Mouse (Mus musculus): ENCODE measurements at regions not wholly inside any gene's neighbourhood (a gene's known extent, or its start where the extent isn't known, plus 50 kb on each side); places are given as distances from the start of the nearest gene placed in this dataset.

DNA sequence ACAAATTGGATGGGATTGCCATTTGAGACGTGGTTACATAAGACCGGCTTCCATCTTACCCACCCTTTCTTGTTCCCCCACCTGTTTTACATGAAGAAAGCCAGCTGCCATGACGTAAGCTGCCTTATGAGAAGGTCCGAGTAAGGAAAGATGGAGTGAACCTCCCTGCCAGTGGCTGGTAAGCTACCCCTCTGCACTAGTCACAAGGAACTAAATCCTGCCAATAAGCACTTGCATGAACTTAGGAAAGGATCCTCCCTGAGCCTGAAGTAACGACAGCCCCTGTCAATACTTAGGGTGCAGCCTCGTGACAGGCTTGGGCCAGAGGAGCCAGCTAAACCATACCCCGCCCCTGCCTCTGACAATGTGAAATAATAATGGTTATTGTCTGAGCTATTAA lies 62.8 kb upstream of the Gm47985 start:
- no peak for DNase-seq (ENCODE audit: low spot score in 2 of 2)

GRCm38 (mm10) chr1:151121686-151122085 lies 60.7 kb upstream of the Gm47985 start:
- DNase-seq (ENCODE audit: low spot score in 2 of 2), result no peak

GRCm38 (mm10) chr1:151123964-151124363 lies 58.4 kb upstream of the Gm47985 start:
- no peak for DNase-seq (ENCODE audit: low spot score in 2 of 2)

DNA sequence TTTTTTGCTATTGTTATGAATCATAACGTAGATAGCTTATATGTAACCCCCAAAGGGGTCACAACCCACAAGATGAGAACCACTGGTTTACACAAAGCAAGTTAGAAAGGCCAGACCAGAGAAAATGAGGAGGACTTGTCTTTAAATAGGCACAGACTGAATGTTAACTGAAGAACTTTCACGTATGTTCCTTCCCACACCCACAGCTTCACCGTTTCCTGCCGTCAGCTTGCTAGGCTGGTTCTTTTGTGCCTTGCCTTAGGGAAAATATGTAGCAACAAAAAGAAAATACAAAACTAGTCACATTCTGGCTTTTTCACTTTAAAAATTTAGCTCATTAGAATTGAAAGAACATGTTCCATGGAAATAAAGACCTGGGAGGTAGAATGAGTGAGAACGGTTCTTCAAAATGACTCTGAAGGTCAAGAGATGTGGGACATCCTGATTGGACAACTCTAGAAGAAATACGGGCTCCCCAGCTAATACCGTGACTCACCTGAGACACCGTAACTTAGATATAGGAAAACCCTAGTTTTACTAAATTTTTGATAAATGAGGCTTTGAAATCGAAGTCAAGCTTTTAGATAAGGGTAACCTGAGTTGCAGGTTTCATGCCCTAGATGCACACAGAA lies 57.2 kb upstream of the Gm47985 start:
- no peak for DNase-seq (ENCODE audit: low spot score in 2 of 2)

- DNase-seq (ENCODE audit: low spot score in 2 of 2), result no peak
These were observed 56.4 kb upstream of the Gm47985 start for GRCm38 (mm10) chr1:151125764-151126485.

DNA sequence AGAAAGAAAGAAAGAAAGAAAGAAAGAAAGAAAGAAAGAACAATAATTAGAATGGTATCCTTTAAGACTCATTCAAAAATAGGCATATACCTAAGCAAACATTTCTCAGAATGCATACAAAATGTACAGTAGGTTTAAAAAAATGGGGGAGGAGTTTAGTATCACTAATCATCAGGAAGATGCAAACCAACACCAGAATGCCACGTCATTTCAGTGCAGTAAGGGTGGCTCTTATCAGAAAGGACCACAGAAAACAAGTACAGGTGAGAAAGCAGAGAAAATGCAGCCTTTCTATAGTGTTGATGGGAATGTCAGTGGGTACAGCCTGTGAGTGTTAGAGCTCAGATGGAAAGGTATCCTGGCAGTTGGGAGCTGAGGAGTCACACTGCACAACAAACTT lies 55.6 kb upstream of the Gm47985 start:
- DNase-seq (ENCODE audit: low spot score in 2 of 2), result no peak

DNA sequence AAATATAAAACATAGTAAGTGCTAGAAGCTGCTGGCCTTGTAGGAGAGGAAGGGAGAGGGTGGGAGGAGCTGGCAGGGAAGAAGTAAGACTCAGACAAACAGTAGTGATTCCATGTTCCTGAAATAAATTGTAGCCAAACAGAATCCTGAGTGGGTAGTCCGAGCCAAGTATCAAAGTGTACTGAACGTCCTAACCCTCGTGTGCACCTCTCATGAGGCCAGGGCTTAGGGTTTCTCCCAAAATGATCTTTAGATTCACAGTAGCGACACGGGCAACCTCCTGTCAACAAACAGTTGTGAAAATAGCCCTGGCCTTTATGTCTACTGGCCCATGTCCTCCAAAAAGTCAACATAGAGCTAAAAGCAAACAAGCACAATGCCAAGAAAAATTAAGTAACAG lies 54.3 kb upstream of the Gm47985 start:
- no peak for DNase-seq (ENCODE audit: low spot score in 2 of 2)

GRCm38 (mm10) chr1:151128955-151129354 lies 53.4 kb upstream of the Gm47985 start:
- no peak for DNase-seq (ENCODE audit: low spot score in 2 of 2)

DNA sequence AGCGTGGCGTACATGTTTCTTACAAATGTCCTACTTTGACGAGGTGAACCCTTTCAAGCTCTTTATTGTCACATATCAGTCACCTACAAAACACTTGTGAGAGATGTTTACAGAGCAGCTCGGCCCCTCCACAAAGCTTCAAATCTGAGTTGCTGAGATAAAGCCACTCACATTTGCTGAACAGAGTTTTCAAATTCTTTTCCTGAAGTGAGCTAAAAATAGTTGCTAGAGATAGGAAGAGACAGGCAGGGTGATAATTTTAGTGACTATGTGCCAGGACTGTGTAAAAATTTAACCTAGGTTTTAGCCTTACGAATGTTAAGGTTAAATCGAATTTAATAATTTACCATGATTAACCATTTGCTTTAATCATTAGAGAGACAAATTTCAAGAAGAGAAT lies 52.3 kb upstream of the Gm47985 start:
- no peak for DNase-seq (ENCODE audit: low spot score in 2 of 2)

- DNase-seq (ENCODE audit: low spot score in 2 of 2), result no peak
These were observed 51.3 kb upstream of the Gm47985 start for GRCm38 (mm10) chr1:151130845-151131626.

GRCm38 (mm10) chr1:151131627-151132284 lies 50.6 kb upstream of the Gm47985 start:
- no peak for DNase-seq (ENCODE audit: low spot score in 2 of 2)
